ENCODE assay signal across 8 mouse cellular contexts in the genomic region with DNA sequence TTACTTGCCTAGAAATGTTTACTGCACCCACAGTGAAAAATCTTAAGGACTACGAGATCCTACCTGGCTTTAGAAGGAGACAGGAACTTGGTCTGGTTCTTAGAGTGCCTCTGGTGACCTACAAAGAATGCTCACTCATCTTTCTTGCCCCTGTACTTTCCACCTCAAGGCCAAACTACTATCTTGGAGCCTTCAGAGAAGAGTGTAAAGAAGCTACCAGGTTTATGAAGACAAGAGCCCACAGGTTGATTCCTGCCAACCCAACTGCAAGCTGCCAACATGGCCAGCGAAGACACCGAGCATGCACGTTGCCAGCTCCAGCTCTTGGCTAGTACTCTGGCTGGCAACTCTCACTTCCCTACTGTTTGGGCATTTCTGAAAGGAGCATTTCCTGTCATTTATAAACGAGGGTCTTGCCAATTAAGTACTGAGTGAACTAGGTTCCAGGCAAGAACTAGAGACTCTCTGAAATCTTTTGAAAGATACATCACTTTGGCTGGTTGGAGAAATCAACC. TPM values are rescaled to one million over a fixed set of nuclear protein-coding genes. Genes with fewer than 3 reads are reported as not detected.
DNase-seq lines count a peak whose midpoint lies in the region; ATAC-seq lines count a peak whose summit lies in the region.

No protein-coding gene starts in this region.

- no peak for ATAC-seq in heart, embryonic 16.5 days (replicated peaks; ENCODE audit: extremely low read depth, insufficient read depth, low FRiP score)
- ATAC-seq in stomach, embryonic 16.5 days (ENCODE audit: insufficient read depth, low FRiP score), result no peak; the same call in 1 of the 2 replicates

- peaks cover 49% of the 10 kb centered on the region for H3K4me1 ChIP-seq in heart, embryonic 16.5 days (ENCODE audit: control insufficient read depth, insufficient read depth, low read length)
- peaks cover 21% of the 10 kb centered on the region for H3K4me1 ChIP-seq in stomach, embryonic 16.5 days (ENCODE audit: control insufficient read depth, insufficient read depth, low read length)

- 0 out of 2 replicates have a peak overlapping the region, but pooled peaks have one; percentile 1 for H3K9ac ChIP-seq in heart, embryonic 16.5 days (ENCODE audit: low read length)
- no peak overlapping the region for H3K9ac ChIP-seq in stomach, embryonic 16.5 days (ENCODE audit: low read length)

- peak overlapping the region; percentile 55 for H3K4me2 ChIP-seq in heart, embryonic 16.5 days (ENCODE audit: low read depth, low read length)
- H3K4me2 ChIP-seq in stomach, embryonic 16.5 days (ENCODE audit: low read depth, low read length), result peak overlapping the region; percentile 16; the same call in 1 of the 2 replicates

- WGBS in heart, embryonic 16.5 days, result 64% methylated on average over 5 of the region's 5 CpGs
- 75% methylated on average over 5 of the region's 5 CpGs for WGBS in stomach, embryonic 16.5 days

- H3K4me3 ChIP-seq in heart, embryonic 16.5 days (ENCODE audit: low read length), result no peak overlapping the region
- H3K4me3 ChIP-seq in stomach, embryonic 16.5 days (replicated peaks; ENCODE audit: low read length), result no peak overlapping the region

- H3K27ac ChIP-seq in heart, embryonic 16.5 days (ENCODE audit: low read length), result peak overlapping the region; percentile 88
- H3K27ac ChIP-seq in stomach, embryonic 16.5 days (ENCODE audit: low read length), result peak overlapping the region; percentile 90; the same call in 1 of the 2 replicates

- no peaks in the 10 kb centered on the region for H3K9me3 ChIP-seq in heart, embryonic 16.5 days (replicated peaks; ENCODE audit: control insufficient read depth, low read length)
- H3K9me3 ChIP-seq in stomach, embryonic 16.5 days (replicated peaks; ENCODE audit: control insufficient read depth, low read length), result no peaks in the 10 kb centered on the region

- intact Hi-C loops in heart, postnatal 25 days (cut with DNase I), result no loop called here

- H3K36me3 ChIP-seq in heart, embryonic 16.5 days (ENCODE audit: control insufficient read depth, insufficient read depth), result peaks cover 10% of the 10 kb centered on the region
- peaks cover 8% of the 10 kb centered on the region for H3K36me3 ChIP-seq in stomach, embryonic 16.5 days (ENCODE audit: control insufficient read depth, insufficient read depth, low read length)

- peak; percentile 88 for DNase-seq in heart, adult 11 months
- no peak for DNase-seq in heart, postnatal 25 days (ENCODE audit: low spot score)
- peak; percentile 4 for DNase-seq in ovary, postnatal 14 days (ENCODE audit: low spot score)
- DNase-seq in ovary, adult 18-20 months (ENCODE audit: low spot score), result no peak
- no peak for DNase-seq in layer of hippocampus, adult 11-12 months (ENCODE audit: low spot score)
- no peak for DNase-seq in right cerebral cortex, adult 18-20 months

- H3K27me3 ChIP-seq in heart, embryonic 16.5 days (ENCODE audit: control insufficient read depth, insufficient read depth, low read length), result no peaks in the 10 kb centered on the region
- no peaks in the 10 kb centered on the region for H3K27me3 ChIP-seq in stomach, embryonic 16.5 days (ENCODE audit: control insufficient read depth, insufficient read depth, low read length)

RNA-seq across cellular contexts. Expression of a gene that starts 24.1 kb away (rescaled TPM):
- 10 to 100 TPM; 35.4 to 36.3 TPM for total RNA-seq in heart, postnatal 25 days (2021)
- polyA plus RNA-seq in heart, embryonic 16.5 days (2015; fragmentation: Nextera tagmentation; extraction: Ambion mirVana), result 55.8 and 64.8 TPM in 2 replicates
- 52.6 and 67.5 TPM in 2 replicates for polyA plus RNA-seq in stomach, embryonic 16.5 days (2015; fragmentation: Nextera tagmentation; extraction: Ambion mirVana)

Comparison
In these comparisons a context has a peak if more than half of its experiments do, and no peak if none do; other contexts are left out.
1. DNase-seq: peak in heart, adult 11 months (single experiment) and ovary, postnatal 14 days (single experiment); none in heart, postnatal 25 days (single experiment), ovary, adult 18-20 months (single experiment), layer of hippocampus, adult 11-12 months (single experiment) and right cerebral cortex, adult 18-20 months (single experiment).